Mouse (Mus musculus) intestine, embryonic 14.5 days (tissue): ENCODE data around the gene Cdk11b. TPM values are rescaled to one million over a fixed set of nuclear protein-coding genes. Genes with fewer than 3 reads are reported as not detected.

Source experiments
- ATAC-seq: fragments of 200-750 bp; cut with Nextera tagmentation; replicated peaks from 2 replicates; pipeline ENCODE4 v1.8.0; 2017; ENCODE audit warnings: low read depth, moderate number of reproducible peaks, moderate TSS enrichment, moderate library complexity; ENCODE audit not compliant: low FRiP score, low TSS enrichment
- DNase-seq: peaks from one replicate; pipeline ENCODE4 v3.0.0-alpha.2; 2018; ENCODE audit warnings: low spot score
- H3K27ac ChIP-seq: fragments of 300-500 bp; sonication (generic); 2 replicates; pipeline ENCODE4 v1.5.1; 2014; ENCODE audit warnings: low read depth, mild to moderate bottlenecking, control low read depth
- H3K27me3 ChIP-seq: fragments of 300-500 bp; sonication (generic); replicated peaks from 2 replicates; pipeline ENCODE4 v1.6.1; 2014; ENCODE audit warnings: low read length, control low read depth; ENCODE audit not compliant: control insufficient read depth, insufficient read depth
- H3K36me3 ChIP-seq: fragments of 300-500 bp; sonication (generic); 2 replicates; pipeline ENCODE4 v1.6.1; 2014; ENCODE audit warnings: low read length, control low read depth; ENCODE audit not compliant: control insufficient read depth, insufficient read depth
- H3K4me1 ChIP-seq: fragments of 300-500 bp; sonication (generic); replicated peaks from 2 replicates; pipeline ENCODE4 v1.6.1; 2014; ENCODE audit warnings: low read length, control low read depth, mixed read lengths; ENCODE audit not compliant: control insufficient read depth, insufficient read depth
- H3K4me2 ChIP-seq: fragments of 300-500 bp; sonication (generic); 2 replicates; pipeline ENCODE4 v1.6.1; 2014; ENCODE audit warnings: low read length
- H3K4me3 ChIP-seq: fragments of 300-500 bp; sonication (generic); 2 replicates; pipeline ENCODE4 v1.5.1; 2014; ENCODE audit warnings: low read depth, low read length, control low read depth, mixed read lengths
- H3K9ac ChIP-seq: fragments of 300-500 bp; sonication (generic); 2 replicates; pipeline ENCODE4 v1.6.1; 2014; ENCODE audit warnings: mild to moderate bottlenecking, low read length
- H3K9me3 ChIP-seq: fragments of 300-500 bp; sonication (generic); 2 replicates; pipeline ENCODE4 v1.6.1; 2016; ENCODE audit warnings: low read length, control low read depth; ENCODE audit not compliant: control insufficient read depth
- WGBS: fragments of 180-500 bp; shearing (Covaris S2); extraction: QIAGEN DNeasy Blood & Tissue Kit; methylation state at CpG from one replicate; pipeline ENCODE4 v1.1.7; 2014; 5-methylcytosine and 5-hydroxymethylcytosine counted together
- polyA plus RNA-seq: library from polyadenylated mRNA; unstranded; fragments of >200 nt; fragmentation: Nextera tagmentation; extraction: Ambion mirVana; gene quantifications from 2 replicates; pipeline ENCODE4 v1.2.1, GENCODE M21; 2014

The Cdk11b gene
- polyA plus RNA-seq, 1 experiment from 2014 or later, result 52.6 TPM

DNA sequence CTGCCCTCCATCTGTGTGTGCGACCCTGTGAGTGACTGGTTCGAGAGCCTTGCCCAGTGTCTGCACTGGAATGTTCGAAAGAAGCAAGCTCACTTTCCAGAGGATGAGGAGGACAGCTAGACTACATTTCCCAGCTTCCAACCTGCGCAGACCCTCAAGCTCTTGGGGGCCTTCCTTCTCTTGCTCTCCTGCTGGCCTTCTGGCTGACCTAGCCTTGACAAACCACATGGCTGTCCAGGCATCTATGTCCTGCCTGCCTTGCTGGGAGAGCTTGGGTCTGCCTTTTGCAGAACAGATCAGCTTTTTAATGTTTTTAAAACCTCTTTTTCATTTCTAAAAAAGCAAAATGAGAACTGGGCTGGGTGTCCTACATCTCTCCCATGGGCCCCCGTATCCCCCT is 35.3 kb upstream of the Cdk11b start:
- ATAC-seq, result no peak
- 91% methylated on average over 5 of the region's 5 CpGs for WGBS
- H3K36me3 ChIP-seq, result peaks cover 68% of the 10 kb centered on the region

DNA sequence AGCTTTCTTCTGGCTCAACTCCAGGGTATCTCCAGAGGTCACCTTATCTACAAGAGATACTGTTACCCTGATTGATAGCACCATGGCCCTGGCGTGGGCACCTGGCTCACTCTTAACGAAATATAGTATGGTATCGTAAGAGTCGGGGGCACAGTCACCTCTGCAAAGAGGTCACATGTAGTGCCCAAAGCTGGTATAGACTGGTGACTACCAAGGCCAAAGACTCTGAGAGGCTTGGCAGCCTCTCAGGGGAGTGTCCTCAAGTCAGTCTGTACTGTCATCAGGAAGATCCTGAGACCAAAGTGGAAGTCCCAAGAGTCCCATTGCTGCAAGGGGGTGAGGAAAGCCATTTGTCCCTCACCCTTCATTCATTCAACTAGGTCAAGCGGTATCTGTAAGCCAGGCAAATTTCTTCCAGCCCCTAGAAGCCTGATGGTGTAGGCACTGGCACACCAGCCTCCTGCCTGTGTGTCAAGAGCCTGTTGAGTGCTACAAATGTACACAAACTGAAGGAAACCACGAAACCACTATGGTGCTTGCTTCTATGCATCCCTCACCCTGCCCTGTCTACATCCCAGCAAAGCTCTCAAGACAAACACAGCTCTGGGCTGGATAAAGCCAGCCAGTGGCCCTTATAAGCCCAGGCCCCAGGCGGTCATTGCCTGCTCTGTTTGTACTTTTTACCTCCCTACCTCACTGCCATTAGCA is 33.5 kb upstream of the Cdk11b start:
- H3K27ac ChIP-seq, result no peak overlapping the region
- peaks cover 50% of the 10 kb centered on the region for H3K36me3 ChIP-seq
- ATAC-seq (no peak), DNase-seq (no peak)
- no peaks in the 10 kb centered on the region for H3K27me3 ChIP-seq
- H3K4me1 ChIP-seq, result no peaks in the 10 kb centered on the region
- WGBS, result 77% methylated on average over 7 of the region's 7 CpGs
- H3K4me3 ChIP-seq, result no peak overlapping the region
- H3K9ac ChIP-seq, result no peak overlapping the region
- no peak overlapping the region for H3K4me2 ChIP-seq
- no peaks in the 10 kb centered on the region for H3K9me3 ChIP-seq

More for the DNA sequence above, 35.3 kb upstream of the Cdk11b start:
- no peaks in the 10 kb centered on the region for H3K4me1 ChIP-seq
- no peak for DNase-seq
- no peak overlapping the region for H3K4me2 ChIP-seq
- H3K4me3 ChIP-seq, result no peak overlapping the region
- H3K9me3 ChIP-seq, result no peaks in the 10 kb centered on the region
- H3K27ac ChIP-seq, result no peak overlapping the region
- no peak overlapping the region for H3K9ac ChIP-seq
- no peaks in the 10 kb centered on the region for H3K27me3 ChIP-seq

DNA sequence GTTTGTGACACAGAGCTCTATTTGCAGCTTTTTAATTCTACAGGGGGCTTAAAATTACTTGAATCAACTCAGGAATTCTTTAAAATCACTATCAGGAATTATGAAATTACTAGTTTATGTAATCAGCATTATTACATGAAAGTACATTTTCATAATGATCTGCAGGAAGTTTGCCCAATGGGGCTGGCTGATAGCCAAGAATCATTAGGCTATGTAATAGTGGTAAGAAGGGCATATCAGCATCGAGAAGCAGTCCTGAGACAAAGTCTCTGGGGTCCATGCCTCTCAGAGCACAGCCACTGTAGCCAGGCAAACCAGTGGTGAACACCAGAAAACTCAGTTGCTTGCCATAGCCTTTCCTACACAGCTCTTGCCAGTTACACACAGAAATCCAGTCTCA is 30.9 kb upstream of the Cdk11b start:
- Histone ChIP-seq H3K4me2 (no peak overlapping the region), H3K9ac (no peak overlapping the region), H3K36me3 (peaks cover 24% of the 10 kb centered on the region), H3K27ac (no peak overlapping the region), H3K4me3 (no peak overlapping the region), H3K27me3 (no peaks in the 10 kb centered on the region), H3K4me1 (no peaks in the 10 kb centered on the region), H3K9me3 (no peaks in the 10 kb centered on the region)
- DNase-seq, result no peak
- no peak for ATAC-seq
- 81% methylated on average over 1 of the region's 1 CpGs for WGBS

DNA sequence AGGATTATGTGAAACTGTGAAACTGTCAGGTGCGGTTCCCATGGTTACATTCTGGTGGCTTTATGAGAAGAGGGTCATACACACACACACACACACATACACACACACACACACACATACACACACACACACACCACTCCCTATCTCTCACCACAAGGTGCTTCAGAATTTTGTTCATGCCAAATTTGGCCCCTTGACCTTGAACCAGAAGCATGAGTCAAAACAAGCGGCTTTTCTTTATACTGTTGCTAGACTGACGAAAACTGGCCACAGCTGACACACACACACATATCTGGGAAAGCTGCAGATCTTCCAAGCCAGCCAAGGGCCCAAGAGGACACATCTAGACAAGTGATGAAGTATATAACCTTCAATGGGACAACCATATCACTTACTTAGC is 28.9 kb upstream of the Cdk11b start:
- Histone ChIP-seq H3K36me3 (peaks cover 5% of the 10 kb centered on the region; the same call in 1 of the 2 replicates), H3K27me3 (no peaks in the 10 kb centered on the region), H3K9me3 (no peaks in the 10 kb centered on the region), H3K4me1 (peaks cover 3% of the 10 kb centered on the region; the same call in 1 of the 2 replicates), H3K27ac (no peak overlapping the region), H3K9ac (no peak overlapping the region), H3K4me3 (no peak overlapping the region), H3K4me2 (no peak overlapping the region)
- WGBS, result 67% methylated on average over 3 of the region's 3 CpGs
- no peak for ATAC-seq
- DNase-seq, result no peak

DNA sequence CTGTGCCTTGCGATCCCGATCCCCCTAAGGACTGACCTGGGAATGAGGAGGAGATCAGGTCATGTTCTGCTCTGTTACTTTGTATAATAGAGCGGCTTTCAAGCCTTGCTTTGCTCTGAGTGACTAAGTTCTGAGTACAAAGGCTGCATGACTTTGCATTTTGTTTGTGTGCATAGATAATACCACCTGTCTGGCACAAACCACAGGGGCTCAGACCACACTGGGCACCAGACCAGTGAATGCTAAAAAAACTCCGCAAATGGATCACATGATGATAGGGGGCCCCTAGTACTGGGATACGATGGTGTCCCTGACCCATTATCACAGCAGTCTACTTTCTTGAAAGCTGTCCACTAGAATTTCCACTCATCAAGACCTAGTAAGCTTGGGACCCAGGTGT is 28.0 kb upstream of the Cdk11b start:
- Histone ChIP-seq H3K4me3 (no peak overlapping the region), H3K9me3 (no peaks in the 10 kb centered on the region), H3K27ac (no peak overlapping the region), H3K36me3 (no peaks in the 10 kb centered on the region), H3K4me2 (no peak overlapping the region), H3K27me3 (no peaks in the 10 kb centered on the region), H3K4me1 (peaks cover 3% of the 10 kb centered on the region; the same call in 1 of the 2 replicates), H3K9ac (no peak overlapping the region)
- ATAC-seq (no peak), DNase-seq (no peak)
- 82% methylated on average over 5 of the region's 5 CpGs for WGBS

DNA sequence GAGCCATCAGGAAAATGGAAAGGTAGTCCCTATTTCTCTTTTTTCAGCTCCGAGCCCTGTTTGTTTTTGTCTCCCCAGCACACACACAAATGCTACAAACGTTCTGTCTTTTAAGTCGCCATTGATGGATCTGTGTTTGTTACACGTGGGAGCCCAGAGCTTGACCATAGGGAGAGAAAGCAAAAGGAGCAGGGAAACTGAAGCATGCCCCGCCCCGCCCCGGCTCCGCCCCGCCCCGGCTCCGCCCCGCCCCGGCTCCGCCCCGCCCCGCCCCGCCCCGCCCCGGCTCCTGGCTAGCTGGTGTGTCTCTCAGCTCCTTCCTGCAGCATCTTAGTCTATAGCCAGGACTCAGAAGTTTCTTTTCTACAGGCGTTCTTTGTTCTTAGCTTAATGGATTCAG is 26.1 kb upstream of the Cdk11b start:
- H3K4me3 ChIP-seq, result no peak overlapping the region
- H3K4me1 ChIP-seq, result peaks cover 6% of the 10 kb centered on the region
- H3K36me3 ChIP-seq, result no peaks in the 10 kb centered on the region
- no peaks in the 10 kb centered on the region for H3K27me3 ChIP-seq
- H3K9ac ChIP-seq, result no peak overlapping the region
- no peak overlapping the region for H3K27ac ChIP-seq
- ATAC-seq, result no peak
- no peak for DNase-seq
- H3K4me2 ChIP-seq, result no peak overlapping the region
- WGBS, result 16% methylated on average over 19 of the region's 20 CpGs
- no peaks in the 10 kb centered on the region for H3K9me3 ChIP-seq

DNA sequence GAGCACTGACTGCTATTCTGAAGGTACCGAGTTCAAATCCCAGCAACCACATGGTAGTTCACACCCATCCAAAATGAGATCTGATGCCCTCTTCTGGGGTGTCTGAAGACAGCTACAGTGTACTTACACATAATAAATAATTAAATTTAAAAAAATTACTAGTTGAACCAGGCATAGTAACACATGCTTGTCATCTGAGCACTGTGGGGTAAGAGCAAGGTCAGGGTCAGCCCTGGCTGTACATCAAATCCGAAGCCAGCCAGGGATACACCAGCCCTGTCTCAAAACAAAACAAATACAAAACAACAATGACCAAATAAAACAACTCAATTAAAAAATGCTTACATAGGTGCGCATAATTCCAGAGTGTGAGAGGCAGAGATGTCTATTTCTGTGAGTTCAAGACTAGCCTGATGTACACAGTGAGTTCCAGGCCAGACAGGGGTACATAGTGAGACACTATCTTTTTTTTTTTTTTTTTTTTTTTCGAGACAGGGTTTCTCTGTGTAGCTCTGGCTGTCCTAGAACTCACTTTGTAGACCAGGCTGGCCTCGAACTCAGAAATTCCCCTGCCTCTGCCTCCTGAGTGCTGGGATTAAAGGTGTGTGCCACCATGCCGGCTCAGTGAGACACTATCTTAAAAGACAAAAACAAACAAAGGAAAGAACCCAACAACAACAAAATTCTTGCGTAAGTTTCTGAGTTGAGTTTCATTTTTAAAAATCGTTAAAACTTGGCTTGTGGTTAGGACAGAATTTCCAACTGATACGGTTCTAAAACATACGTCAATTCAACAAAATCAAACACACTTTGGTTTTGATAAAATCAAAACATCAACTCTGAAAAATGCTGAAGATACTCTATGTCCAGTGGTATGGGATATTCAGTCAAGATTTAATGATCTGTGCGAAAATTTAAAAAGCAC is 24.5 kb upstream of the Cdk11b start:
- Histone ChIP-seq H3K27me3 (no peaks in the 10 kb centered on the region), H3K4me3 (peak overlapping the region; percentile 84), H3K36me3 (peaks cover 5% of the 10 kb centered on the region; the same call in 1 of the 2 replicates), H3K27ac (peak overlapping the region; percentile 99), H3K9ac (peak overlapping the region; percentile 95), H3K4me2 (peak overlapping the region; percentile 72), H3K9me3 (no peaks in the 10 kb centered on the region), H3K4me1 (peaks cover 6% of the 10 kb centered on the region)
- ATAC-seq (no peak), DNase-seq (no peak)
- 82% methylated on average over 11 of the region's 11 CpGs for WGBS

DNA sequence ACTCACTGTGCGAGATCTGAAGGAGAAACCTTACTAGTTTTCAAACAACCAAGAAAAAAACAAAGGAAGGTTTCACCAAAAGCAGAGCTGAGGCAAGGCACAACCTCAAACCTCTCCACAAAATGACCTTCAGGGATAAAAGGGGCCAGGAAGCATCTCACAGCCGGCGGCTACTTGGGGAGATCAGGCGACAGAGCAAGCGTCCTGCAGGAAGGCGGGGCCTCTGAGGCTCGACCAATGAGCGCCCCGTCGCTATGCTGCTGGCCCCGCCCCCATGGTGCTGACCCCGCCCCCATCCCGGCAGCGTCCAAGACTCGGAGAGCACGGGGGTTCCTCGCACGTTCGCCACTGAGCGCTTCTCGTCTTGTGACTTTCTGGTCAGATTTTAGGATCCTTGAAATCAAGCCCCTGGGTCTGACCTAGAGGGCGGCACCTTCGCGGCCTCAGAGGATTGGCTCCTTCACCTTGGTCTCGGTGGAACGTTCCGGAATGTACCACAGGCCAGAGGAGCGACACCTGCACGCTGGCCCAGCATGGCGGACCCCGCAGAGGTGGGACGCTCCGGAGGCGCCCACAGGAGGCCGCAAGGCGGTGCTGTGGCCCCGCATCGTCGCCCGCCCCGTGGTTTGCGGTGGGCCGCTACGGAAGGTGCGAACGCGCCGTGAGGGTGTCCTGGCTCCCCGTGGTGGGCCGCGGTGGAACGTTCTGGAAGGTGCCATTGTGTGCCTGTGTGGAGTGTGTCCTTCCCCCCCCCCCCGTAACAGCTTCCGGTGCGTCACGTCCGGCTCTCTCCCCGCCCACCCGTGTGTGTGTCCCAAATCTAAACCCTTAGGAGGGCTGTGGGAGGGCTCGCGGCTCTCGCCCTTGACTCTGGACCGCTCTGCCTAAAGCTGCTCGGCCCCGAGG is 23.3 kb upstream of the Cdk11b start, which contains the start of gene Slc35e2:
Gene Slc35e2 (plus strand): TSS at position 326 of the 906 bp plus-strand sequence.
- under 1% methylated on average over 57 of the region's 65 CpGs for WGBS
- Histone ChIP-seq H3K9ac (peak within 1 kb of the TSS; percentile 95), H3K4me1 (peaks cover 6% of the 10 kb centered on the region), H3K27me3 (no peaks in the 10 kb centered on the region), H3K4me3 (peak within 1 kb of the TSS; percentile 84), H3K9me3 (no peaks in the 10 kb centered on the region), H3K4me2 (peak within 1 kb of the TSS; percentile 72), H3K36me3 (peaks cover 5% of the 10 kb centered on the region; the same call in 1 of the 2 replicates), H3K27ac (peak within 1 kb of the TSS; percentile 99)
- ATAC-seq (peak; percentile 96), DNase-seq (peak; percentile 99)
